Mouse (Mus musculus): Measurements from ENCODE around the gene Bnc1. TPM values are rescaled to one million over a fixed set of nuclear protein-coding genes. Genes with fewer than 3 reads are reported as not detected.

The Bnc1 gene
- polyA plus RNA-seq, 1 experiment = not detected

GRCm38 (mm10) chr7:82016751-82017710, 24.9 kb upstream of the Bnc1 start:
- TF ChIP-seq POLR2A (IDR thresholded peaks at IDR 0.05; ENCODE audit: borderline replicate concordance, insufficient read depth, low read length) (no peak), CTCF (IDR thresholded peaks at IDR 0.05; ENCODE audit: borderline replicate concordance, insufficient read depth, low read depth, low read length) (no peak)
- no peak overlapping the region for H3K4me3 ChIP-seq (replicated peaks; ENCODE audit: insufficient read depth, low read depth, low read length)
- no peaks in the 10 kb centered on the region for H3K4me1 ChIP-seq (ENCODE audit: control insufficient read depth, insufficient read depth, low read length)
- 23% methylated on average over 25 of the region's 25 CpGs for WGBS
- H3K27ac ChIP-seq (ENCODE audit: insufficient read depth, low read length) = no peak overlapping the region
- H3K27me3 ChIP-seq (ENCODE audit: control insufficient read depth, insufficient read depth, low read length) = peaks cover 1% of the 10 kb centered on the region; the same call in 1 of the 2 replicates
- no peak for DNase-seq

GRCm38 (mm10) chr7:82012472-82012871, 20.4 kb upstream of the Bnc1 start:
- Histone ChIP-seq H3K27ac (ENCODE audit: insufficient read depth, low read length) (no peak overlapping the region), H3K4me1 (ENCODE audit: control insufficient read depth, insufficient read depth, low read length) (no peaks in the 10 kb centered on the region), H3K4me3 (replicated peaks; ENCODE audit: insufficient read depth, low read depth, low read length) (no peak overlapping the region), H3K27me3 (ENCODE audit: control insufficient read depth, insufficient read depth, low read length) (no peaks in the 10 kb centered on the region; the same call in 1 of the 2 replicates)
- TF ChIP-seq CTCF (IDR thresholded peaks at IDR 0.05; ENCODE audit: borderline replicate concordance, insufficient read depth, low read depth, low read length) (no peak), POLR2A (IDR thresholded peaks at IDR 0.05; ENCODE audit: borderline replicate concordance, insufficient read depth, low read length) (no peak)
- 38% methylated on average over 13 of the region's 13 CpGs for WGBS
- no peak for DNase-seq

GRCm38 (mm10) chr7:82011534-82012401, 19.7 kb upstream of the Bnc1 start:
- 87% methylated on average over 19 of the region's 19 CpGs for WGBS
- no peak overlapping the region for H3K4me3 ChIP-seq (replicated peaks; ENCODE audit: insufficient read depth, low read depth, low read length)
- no peaks in the 10 kb centered on the region for H3K4me1 ChIP-seq (ENCODE audit: control insufficient read depth, insufficient read depth, low read length)
- no peaks in the 10 kb centered on the region; the same call in 1 of the 2 replicates for H3K27me3 ChIP-seq (ENCODE audit: control insufficient read depth, insufficient read depth, low read length)
- DNase-seq = no peak
- TF ChIP-seq CTCF (IDR thresholded peaks at IDR 0.05; ENCODE audit: borderline replicate concordance, insufficient read depth, low read depth, low read length) (no peak), POLR2A (IDR thresholded peaks at IDR 0.05; ENCODE audit: borderline replicate concordance, insufficient read depth, low read length) (no peak)
- H3K27ac ChIP-seq (ENCODE audit: insufficient read depth, low read length) = no peak overlapping the region

- DNase-seq = no peak
- Histone ChIP-seq H3K27me3 (ENCODE audit: control insufficient read depth, insufficient read depth, low read length) (no peaks in the 10 kb centered on the region), H3K4me1 (ENCODE audit: control insufficient read depth, insufficient read depth, low read length) (no peaks in the 10 kb centered on the region), H3K27ac (ENCODE audit: insufficient read depth, low read length) (no peak overlapping the region), H3K4me3 (replicated peaks; ENCODE audit: insufficient read depth, low read depth, low read length) (no peak overlapping the region)
- WGBS = 64% methylated on average over 2 of the region's 2 CpGs
- no peak for TF ChIP-seq CTCF (IDR thresholded peaks at IDR 0.05; ENCODE audit: borderline replicate concordance, insufficient read depth, low read depth, low read length)
These were observed 15.1 kb upstream of the Bnc1 start for GRCm38 (mm10) chr7:82007151-82007550.

GRCm38 (mm10) chr7:82004228-82004627, 12.1 kb upstream of the Bnc1 start:
- Histone ChIP-seq H3K27me3 (ENCODE audit: control insufficient read depth, insufficient read depth, low read length) (no peaks in the 10 kb centered on the region), H3K4me1 (ENCODE audit: control insufficient read depth, insufficient read depth, low read length) (no peaks in the 10 kb centered on the region), H3K27ac (ENCODE audit: insufficient read depth, low read length) (no peak overlapping the region), H3K4me3 (replicated peaks; ENCODE audit: insufficient read depth, low read depth, low read length) (no peak overlapping the region)
- DNase-seq = no peak
- WGBS = 83% methylated on average over 2 of the region's 2 CpGs
- no peak for TF ChIP-seq POLR2A (IDR thresholded peaks at IDR 0.05; ENCODE audit: borderline replicate concordance, insufficient read depth, low read length)
- TF ChIP-seq CTCF (IDR thresholded peaks at IDR 0.05; ENCODE audit: borderline replicate concordance, insufficient read depth, low read depth, low read length) = no peak

- H3K27ac ChIP-seq (ENCODE audit: insufficient read depth, low read length) = no peak overlapping the region
- no peak for DNase-seq
- peaks cover 2% of the 10 kb centered on the region; the same call in 1 of the 2 replicates for H3K27me3 ChIP-seq (ENCODE audit: control insufficient read depth, insufficient read depth, low read length)
- WGBS = 43% methylated on average over 2 of the region's 2 CpGs
- no peaks in the 10 kb centered on the region for H3K4me1 ChIP-seq (ENCODE audit: control insufficient read depth, insufficient read depth, low read length)
- TF ChIP-seq POLR2A (IDR thresholded peaks at IDR 0.05; ENCODE audit: borderline replicate concordance, insufficient read depth, low read length) (no peak), CTCF (IDR thresholded peaks at IDR 0.05; ENCODE audit: borderline replicate concordance, insufficient read depth, low read depth, low read length) (no peak)
- H3K4me3 ChIP-seq (replicated peaks; ENCODE audit: insufficient read depth, low read depth, low read length) = no peak overlapping the region
These were observed 7.7 kb upstream of the Bnc1 start for GRCm38 (mm10) chr7:81999816-82000215.

GRCm38 (mm10) chr7:81999372-81999771, 7.3 kb upstream of the Bnc1 start:
- WGBS = 45% methylated on average over 7 of the region's 7 CpGs
- no peak for DNase-seq
- TF ChIP-seq POLR2A (IDR thresholded peaks at IDR 0.05; ENCODE audit: borderline replicate concordance, insufficient read depth, low read length) (no peak), CTCF (IDR thresholded peaks at IDR 0.05; ENCODE audit: borderline replicate concordance, insufficient read depth, low read depth, low read length) (no peak)

More at GRCm38 (mm10) chr7:81999372-81999771, 7.3 kb upstream of the Bnc1 start:
- Histone ChIP-seq H3K4me3 (replicated peaks; ENCODE audit: insufficient read depth, low read depth, low read length) (no peak overlapping the region), H3K4me1 (ENCODE audit: control insufficient read depth, insufficient read depth, low read length) (no peaks in the 10 kb centered on the region), H3K27me3 (ENCODE audit: control insufficient read depth, insufficient read depth, low read length) (peaks cover 2% of the 10 kb centered on the region; the same call in 1 of the 2 replicates), H3K27ac (ENCODE audit: insufficient read depth, low read length) (no peak overlapping the region)
